Mouse (Mus musculus): ENCODE data around the gene Rhov. TPM values are rescaled to one million over a fixed set of nuclear protein-coding genes. Genes with fewer than 3 reads are reported as not detected.

Gene Rhov
- polyA plus RNA-seq, 1 experiment from 2014 or later, result not detected

DNA sequence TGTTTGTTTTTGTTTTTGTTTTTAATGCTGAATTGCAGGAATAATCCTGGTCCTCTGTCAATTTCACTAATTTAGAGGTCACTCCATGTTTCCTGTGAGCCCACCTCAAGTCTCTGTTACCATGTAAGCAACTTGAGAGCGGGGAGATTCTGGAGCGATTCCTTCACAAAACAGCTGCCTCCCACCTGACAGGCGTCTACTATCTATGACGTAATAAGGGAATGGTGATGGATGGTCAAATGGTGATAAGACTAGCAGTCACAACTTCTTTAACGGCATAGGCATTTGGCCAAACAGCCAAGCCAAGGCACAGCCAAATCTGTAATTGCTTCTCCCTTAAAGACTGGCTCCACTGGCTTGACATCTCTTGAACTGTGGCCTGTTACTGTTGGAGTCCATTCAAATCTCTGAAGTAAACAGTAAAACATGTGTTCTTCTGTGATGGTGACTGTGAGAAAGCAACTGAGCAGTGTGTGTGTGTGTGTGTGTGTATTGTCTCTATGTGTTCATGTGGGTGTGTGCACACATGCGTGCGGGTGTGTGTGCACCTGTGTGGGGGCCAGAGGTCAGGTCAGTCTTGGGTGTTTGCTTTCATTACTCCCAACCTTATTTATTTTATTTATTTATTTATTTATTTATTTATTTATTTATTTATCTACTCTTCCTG, 11.0 kb upstream of the Rhov start:
- Histone ChIP-seq H3K4me1 (replicated peaks; ENCODE audit: control insufficient read depth, insufficient read depth, low read length) (no peaks in the 10 kb centered on the region), H3K4me2 (no peak overlapping the region), H3K9ac (ENCODE audit: low read depth, low read length) (no peak overlapping the region), H3K4me3 (ENCODE audit: low read depth, low read length) (no peak overlapping the region), H3K27ac (ENCODE audit: low read depth, low read length) (no peak overlapping the region), H3K36me3 (ENCODE audit: control insufficient read depth, insufficient read depth, low read length) (no peaks in the 10 kb centered on the region), H3K27me3 (replicated peaks; ENCODE audit: control insufficient read depth, insufficient read depth, low read length) (no peaks in the 10 kb centered on the region), H3K9me3 (ENCODE audit: control insufficient read depth, low read length) (no peaks in the 10 kb centered on the region)
- WGBS, result 70% methylated on average over 7 of the region's 7 CpGs
- DNase-seq (ENCODE audit: low spot score), result no peak
- no peak for ATAC-seq (replicated peaks; ENCODE audit: low FRiP score)

DNA sequence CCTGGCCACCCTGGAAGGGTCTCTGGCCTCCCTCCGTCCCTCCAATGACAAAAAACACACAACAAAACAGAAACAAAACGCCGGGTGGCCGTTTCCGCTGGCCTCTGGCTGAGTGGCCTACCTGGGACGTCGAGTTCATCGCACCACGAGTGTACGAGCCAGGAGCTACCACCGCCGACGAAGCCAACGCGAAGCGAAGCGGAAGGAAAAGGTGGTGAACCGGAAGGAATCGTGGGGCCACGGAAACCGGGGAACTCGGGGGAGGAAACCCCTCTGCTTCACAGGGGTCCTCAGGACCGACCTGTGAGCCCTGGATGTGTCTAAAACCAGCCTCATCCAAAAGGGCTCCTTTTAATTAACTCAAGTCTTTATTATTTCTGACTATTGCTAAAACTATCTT, 6.7 kb upstream of the Rhov start:
- no peaks in the 10 kb centered on the region for H3K4me1 ChIP-seq (replicated peaks; ENCODE audit: control insufficient read depth, insufficient read depth, low read length)
- no peak overlapping the region for H3K4me2 ChIP-seq
- H3K9ac ChIP-seq (ENCODE audit: low read depth, low read length), result no peak overlapping the region
- H3K9me3 ChIP-seq (ENCODE audit: control insufficient read depth, low read length), result no peaks in the 10 kb centered on the region
- H3K27me3 ChIP-seq (replicated peaks; ENCODE audit: control insufficient read depth, insufficient read depth, low read length), result no peaks in the 10 kb centered on the region
- 87% methylated on average over 23 of the region's 23 CpGs for WGBS
- no peaks in the 10 kb centered on the region for H3K36me3 ChIP-seq (ENCODE audit: control insufficient read depth, insufficient read depth, low read length)
- no peak overlapping the region for H3K4me3 ChIP-seq (ENCODE audit: low read depth, low read length)
- ATAC-seq (replicated peaks; ENCODE audit: low FRiP score) (no peak), DNase-seq (ENCODE audit: low spot score) (no peak)
- H3K27ac ChIP-seq (ENCODE audit: low read depth, low read length), result no peak overlapping the region

GRCm38 (mm10) chr2:119276926-119277325, 5.9 kb upstream of the Rhov start:
- no peak for DNase-seq (ENCODE audit: low spot score)
- Histone ChIP-seq H3K27ac (ENCODE audit: low read depth, low read length) (no peak overlapping the region), H3K27me3 (replicated peaks; ENCODE audit: control insufficient read depth, insufficient read depth, low read length) (no peaks in the 10 kb centered on the region), H3K9me3 (ENCODE audit: control insufficient read depth, low read length) (no peaks in the 10 kb centered on the region), H3K4me1 (replicated peaks; ENCODE audit: control insufficient read depth, insufficient read depth, low read length) (no peaks in the 10 kb centered on the region), H3K9ac (ENCODE audit: low read depth, low read length) (no peak overlapping the region), H3K4me2 (no peak overlapping the region), H3K36me3 (ENCODE audit: control insufficient read depth, insufficient read depth, low read length) (no peaks in the 10 kb centered on the region), H3K4me3 (ENCODE audit: low read depth, low read length) (no peak overlapping the region)
- 63% methylated on average over 7 of the region's 7 CpGs for WGBS
- ATAC-seq (replicated peaks; ENCODE audit: low FRiP score), result no peak

DNA sequence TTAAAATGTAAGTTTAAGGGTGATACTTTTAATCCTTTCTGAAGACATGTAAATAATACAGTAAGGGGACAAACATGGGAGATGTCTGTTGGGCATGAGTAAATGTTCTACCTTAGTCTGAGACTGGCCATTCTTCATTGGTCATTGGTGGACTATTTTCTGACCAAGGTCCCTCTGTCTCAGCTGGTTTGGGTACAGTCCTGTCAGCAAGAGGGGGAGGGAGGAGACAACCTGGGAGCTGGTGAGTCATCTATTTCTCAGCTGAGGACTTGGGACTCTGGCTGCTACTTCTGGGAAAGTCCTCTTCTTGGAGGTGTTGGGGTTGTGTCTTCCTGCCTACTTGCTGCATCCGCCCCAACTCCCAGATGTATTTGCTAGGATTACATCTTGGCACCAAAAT, 3.1 kb upstream of the Rhov start:
- no peak for ATAC-seq (replicated peaks; ENCODE audit: low FRiP score)
- Histone ChIP-seq H3K36me3 (ENCODE audit: control insufficient read depth, insufficient read depth, low read length) (no peaks in the 10 kb centered on the region), H3K27ac (ENCODE audit: low read depth, low read length) (no peak overlapping the region), H3K4me1 (replicated peaks; ENCODE audit: control insufficient read depth, insufficient read depth, low read length) (0 out of 2 replicates have a peak, but pooled peaks cover 2% of the 10 kb centered on the region), H3K9ac (ENCODE audit: low read depth, low read length) (no peak overlapping the region), H3K27me3 (replicated peaks; ENCODE audit: control insufficient read depth, insufficient read depth, low read length) (peaks cover 11% of the 10 kb centered on the region), H3K4me2 (no peak overlapping the region), H3K9me3 (ENCODE audit: control insufficient read depth, low read length) (no peaks in the 10 kb centered on the region), H3K4me3 (ENCODE audit: low read depth, low read length) (no peak overlapping the region)
- WGBS, result 73% methylated on average over 1 of the region's 1 CpGs
- DNase-seq (ENCODE audit: low spot score), result no peak

GRCm38 (mm10) chr2:119270286-119270642, 808 bp downstream of the Rhov start:
- Histone ChIP-seq H3K36me3 (ENCODE audit: control insufficient read depth, insufficient read depth, low read length) (no peaks in the 10 kb centered on the region), H3K27ac (ENCODE audit: low read depth, low read length) (no peak overlapping the region), H3K4me3 (ENCODE audit: low read depth, low read length) (peak overlapping the region; percentile 59), H3K9me3 (ENCODE audit: control insufficient read depth, low read length) (no peaks in the 10 kb centered on the region), H3K4me2 (peak overlapping the region; percentile 98), H3K9ac (ENCODE audit: low read depth, low read length) (peak overlapping the region; percentile 23; the same call in 1 of the 2 replicates), H3K4me1 (replicated peaks; ENCODE audit: control insufficient read depth, insufficient read depth, low read length) (0 out of 2 replicates have a peak, but pooled peaks cover 2% of the 10 kb centered on the region), H3K27me3 (replicated peaks; ENCODE audit: control insufficient read depth, insufficient read depth, low read length) (peaks cover 15% of the 10 kb centered on the region)
- no peak for ATAC-seq (replicated peaks; ENCODE audit: low FRiP score)
- no peak for DNase-seq (ENCODE audit: low spot score)
- WGBS, result 49% methylated on average over 9 of the region's 9 CpGs

- Histone ChIP-seq H3K4me3 (ENCODE audit: low read depth, low read length) (no peak overlapping the region), H3K27ac (ENCODE audit: low read depth, low read length) (no peak overlapping the region), H3K9me3 (ENCODE audit: control insufficient read depth, low read length) (no peaks in the 10 kb centered on the region), H3K9ac (ENCODE audit: low read depth, low read length) (no peak overlapping the region), H3K4me2 (no peak overlapping the region), H3K27me3 (replicated peaks; ENCODE audit: control insufficient read depth, insufficient read depth, low read length) (peaks cover 1% of the 10 kb centered on the region; the same call in 1 of the 2 replicates), H3K4me1 (replicated peaks; ENCODE audit: control insufficient read depth, insufficient read depth, low read length) (no peaks in the 10 kb centered on the region), H3K36me3 (ENCODE audit: control insufficient read depth, insufficient read depth, low read length) (no peaks in the 10 kb centered on the region)
- WGBS, result 67% methylated on average over 5 of the region's 5 CpGs
- no peak for ATAC-seq (replicated peaks; ENCODE audit: low FRiP score)
- no peak for DNase-seq (ENCODE audit: low spot score)
Observed at GRCm38 (mm10) chr2:119263813-119264212, 7.3 kb downstream of the Rhov start.

GRCm38 (mm10) chr2:119262978-119263377, 8.1 kb downstream of the Rhov start:
- ATAC-seq (replicated peaks; ENCODE audit: low FRiP score), result no peak
- H3K4me2 ChIP-seq, result no peak overlapping the region

GRCm38 (mm10) chr2:119261326-119261725, 9.7 kb downstream of the Rhov start:
- Histone ChIP-seq H3K36me3 (ENCODE audit: control insufficient read depth, insufficient read depth, low read length) (no peaks in the 10 kb centered on the region), H3K27ac (ENCODE audit: low read depth, low read length) (no peak overlapping the region), H3K9ac (ENCODE audit: low read depth, low read length) (no peak overlapping the region), H3K4me1 (replicated peaks; ENCODE audit: control insufficient read depth, insufficient read depth, low read length) (no peaks in the 10 kb centered on the region), H3K4me3 (ENCODE audit: low read depth, low read length) (no peak overlapping the region), H3K4me2 (no peak overlapping the region), H3K27me3 (replicated peaks; ENCODE audit: control insufficient read depth, insufficient read depth, low read length) (no peaks in the 10 kb centered on the region), H3K9me3 (ENCODE audit: control insufficient read depth, low read length) (no peaks in the 10 kb centered on the region)
- ATAC-seq (replicated peaks; ENCODE audit: low FRiP score) (no peak), DNase-seq (ENCODE audit: low spot score) (no peak)
- 57% methylated on average over 2 of the region's 2 CpGs for WGBS

More at GRCm38 (mm10) chr2:119262978-119263377, 8.1 kb downstream of the Rhov start:
- no peak for DNase-seq (ENCODE audit: low spot score)
- Histone ChIP-seq H3K36me3 (ENCODE audit: control insufficient read depth, insufficient read depth, low read length) (no peaks in the 10 kb centered on the region), H3K9me3 (ENCODE audit: control insufficient read depth, low read length) (no peaks in the 10 kb centered on the region), H3K27me3 (replicated peaks; ENCODE audit: control insufficient read depth, insufficient read depth, low read length) (no peaks in the 10 kb centered on the region), H3K9ac (ENCODE audit: low read depth, low read length) (no peak overlapping the region), H3K4me1 (replicated peaks; ENCODE audit: control insufficient read depth, insufficient read depth, low read length) (no peaks in the 10 kb centered on the region), H3K27ac (ENCODE audit: low read depth, low read length) (no peak overlapping the region), H3K4me3 (ENCODE audit: low read depth, low read length) (no peak overlapping the region)
- 41% methylated on average over 8 of the region's 8 CpGs for WGBS

DNA sequence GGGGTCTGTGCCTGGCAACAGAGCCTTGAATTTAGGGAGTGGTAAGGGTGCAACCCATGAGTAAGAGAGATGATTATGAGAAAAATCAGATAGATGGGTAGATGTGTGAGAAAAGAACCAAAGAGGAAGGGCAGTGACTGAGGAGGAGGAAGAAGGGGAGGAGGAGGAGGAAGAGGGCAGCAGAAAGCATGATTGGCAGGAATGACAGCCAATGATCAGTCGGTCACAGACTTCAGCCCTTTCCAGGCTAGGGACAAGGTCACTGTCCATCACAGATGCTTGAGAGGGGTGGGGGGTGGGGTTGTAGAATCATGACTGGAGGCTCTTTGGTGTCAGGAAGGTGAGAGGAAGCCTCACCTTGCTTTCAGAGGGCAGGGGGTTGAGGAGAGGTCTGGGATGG, 10.6 kb downstream of the Rhov start:
- H3K4me1 ChIP-seq (replicated peaks; ENCODE audit: control insufficient read depth, insufficient read depth, low read length), result no peaks in the 10 kb centered on the region
- 75% methylated on average over 1 of the region's 1 CpGs for WGBS
- H3K9me3 ChIP-seq (ENCODE audit: control insufficient read depth, low read length), result no peaks in the 10 kb centered on the region
- no peak overlapping the region for H3K9ac ChIP-seq (ENCODE audit: low read depth, low read length)
- DNase-seq (ENCODE audit: low spot score) (no peak), ATAC-seq (replicated peaks; ENCODE audit: low FRiP score) (no peak)
- no peak overlapping the region for H3K27ac ChIP-seq (ENCODE audit: low read depth, low read length)
- no peak overlapping the region for H3K4me3 ChIP-seq (ENCODE audit: low read depth, low read length)
- H3K4me2 ChIP-seq, result no peak overlapping the region
- no peaks in the 10 kb centered on the region for H3K36me3 ChIP-seq (ENCODE audit: control insufficient read depth, insufficient read depth, low read length)
- peaks cover under 1% of the 10 kb centered on the region for H3K27me3 ChIP-seq (replicated peaks; ENCODE audit: control insufficient read depth, insufficient read depth, low read length)

Measured in liver, embryonic 11.5 days (tissue).